Mouse (Mus musculus) heart, embryonic 16.5 days (tissue): Measurements from ENCODE around the gene Cldn19. TPM values are rescaled to one million over a fixed set of nuclear protein-coding genes. Genes with fewer than 3 reads are reported as not detected.

Experiments used
- ATAC-seq: fragments of 200-750 bp; cut with Nextera tagmentation; replicated peaks from 2 replicates; pipeline ENCODE4 v1.8.0; 2017; ENCODE audit warnings: moderate number of reproducible peaks; ENCODE audit not compliant: insufficient read depth, low FRiP score; ENCODE audit errors: extremely low read depth
- H3K27ac ChIP-seq: fragments of 300-500 bp; sonication (generic); 2 replicates; pipeline ENCODE4 v1.5.1; 2014; ENCODE audit warnings: mild to moderate bottlenecking, low read length, control low read depth, moderate library complexity
- H3K27me3 ChIP-seq: fragments of 300-500 bp; sonication (generic); 2 replicates; pipeline ENCODE4 v1.6.1; 2014; ENCODE audit warnings: low read length, mixed read lengths; ENCODE audit not compliant: control insufficient read depth, insufficient read depth
- H3K36me3 ChIP-seq: fragments of 300-500 bp; sonication (generic); 2 replicates; pipeline ENCODE4 v1.6.1; 2014; ENCODE audit not compliant: control insufficient read depth, insufficient read depth
- H3K4me1 ChIP-seq: fragments of 300-500 bp; sonication (generic); 2 replicates; pipeline ENCODE4 v1.6.1; 2014; ENCODE audit warnings: low read length, mixed read lengths; ENCODE audit not compliant: control insufficient read depth, insufficient read depth
- H3K4me2 ChIP-seq: fragments of 300-500 bp; sonication (generic); 2 replicates; pipeline ENCODE4 v1.6.1; 2014; ENCODE audit warnings: low read depth, mild to moderate bottlenecking, control low read depth, low read length
- H3K4me3 ChIP-seq: fragments of 300-500 bp; sonication (generic); 2 replicates; pipeline ENCODE4 v1.5.1; 2014; ENCODE audit warnings: mild to moderate bottlenecking, control low read depth, low read length
- H3K9ac ChIP-seq: fragments of 300-500 bp; sonication (generic); 2 replicates; pipeline ENCODE4 v1.6.1; 2014; ENCODE audit warnings: low read length, control low read depth
- H3K9me3 ChIP-seq: fragments of 300-500 bp; sonication (generic); replicated peaks from 2 replicates; pipeline ENCODE4 v1.6.1; 2016; ENCODE audit warnings: low read length; ENCODE audit not compliant: control insufficient read depth
- WGBS: fragments of 180-500 bp; shearing (Covaris S2); extraction: QIAGEN DNeasy Blood & Tissue Kit; methylation state at CpG from one replicate; pipeline ENCODE4 v1.1.7; 2014; 5-methylcytosine and 5-hydroxymethylcytosine counted together
- polyA plus RNA-seq: library from polyadenylated mRNA; unstranded; fragments of >200 nt; fragmentation: Nextera tagmentation; extraction: Ambion mirVana; gene quantifications from 2 replicates; pipeline ENCODE4 v1.2.1, GENCODE M21; 2015

Gene Cldn19
- polyA plus RNA-seq, 1 experiment from 2014 or later: not detected

DNA sequence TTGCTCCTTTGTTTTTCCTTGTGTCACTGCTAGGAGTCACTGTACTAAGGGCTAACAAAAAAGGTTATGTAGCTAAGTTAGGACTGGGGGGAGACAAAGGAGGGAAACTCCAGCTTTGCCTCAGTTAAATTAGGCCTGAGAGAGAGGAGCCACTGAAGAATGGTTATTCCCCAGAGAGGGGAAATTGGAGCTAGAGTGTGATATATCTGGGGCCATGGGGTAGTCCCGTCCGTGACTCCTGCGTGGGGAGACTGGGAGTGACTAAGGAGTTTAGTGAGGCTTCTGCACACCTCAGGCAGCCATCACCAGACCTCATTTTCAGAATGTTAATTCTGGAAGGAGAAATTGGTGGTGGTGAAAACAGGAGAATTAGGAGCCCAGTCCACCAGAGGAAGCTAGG, 20.9 kb upstream of the Cldn19 start:
- H3K9me3 ChIP-seq: no peaks in the 10 kb centered on the region
- peaks cover 9% of the 10 kb centered on the region for H3K4me1 ChIP-seq
- WGBS: 66% methylated on average over 3 of the region's 3 CpGs
- no peak for ATAC-seq
- H3K9ac ChIP-seq: no peak overlapping the region
- peak overlapping the region; percentile 72; the same call in 1 of the 2 replicates for H3K27ac ChIP-seq
- H3K36me3 ChIP-seq: no peaks in the 10 kb centered on the region
- peak overlapping the region; percentile 74 for H3K4me2 ChIP-seq
- H3K4me3 ChIP-seq: peak overlapping the region; percentile 83
- H3K27me3 ChIP-seq: no peaks in the 10 kb centered on the region

DNA sequence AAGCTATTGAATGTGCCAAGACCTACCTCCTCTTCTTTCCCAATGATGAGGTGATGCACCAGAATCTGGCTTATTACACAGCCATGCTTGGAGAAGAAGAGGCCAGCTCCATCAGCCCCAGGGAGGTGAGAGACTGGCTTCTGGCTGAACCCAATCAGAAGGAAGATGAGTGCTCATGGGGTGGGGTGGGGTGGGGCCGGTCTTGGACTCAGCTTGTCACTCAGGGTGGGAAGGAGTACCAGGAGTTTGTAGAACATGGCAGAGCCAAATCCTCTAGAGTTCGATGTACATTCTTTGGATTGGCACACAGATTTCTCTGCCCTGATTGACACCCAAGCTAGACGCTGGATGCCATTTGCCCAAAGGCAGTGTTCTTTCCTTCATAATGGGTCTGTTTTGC, 16.6 kb upstream of the Cldn19 start:
- peaks cover 6% of the 10 kb centered on the region; the same call in 1 of the 2 replicates for H3K36me3 ChIP-seq
- WGBS: 68% methylated on average over 3 of the region's 3 CpGs

GRCm38 (mm10) chr4:119239181-119239682, 16.0 kb upstream of the Cldn19 start:
- H3K9ac ChIP-seq: peak overlapping the region; percentile 41; the same call in 1 of the 2 replicates
- H3K4me2 ChIP-seq: 0 out of 2 replicates have a peak overlapping the region, but pooled peaks have one; percentile 21
- no peaks in the 10 kb centered on the region for H3K27me3 ChIP-seq
- H3K9me3 ChIP-seq: no peaks in the 10 kb centered on the region
- peak; percentile 57 for ATAC-seq
- no peak overlapping the region for H3K4me3 ChIP-seq
- H3K4me1 ChIP-seq: no peaks in the 10 kb centered on the region
- peaks cover 10% of the 10 kb centered on the region; the same call in 1 of the 2 replicates for H3K36me3 ChIP-seq
- H3K27ac ChIP-seq: no peak overlapping the region
- WGBS: 36% methylated on average over 12 of the region's 12 CpGs

More for the DNA sequence above, 16.6 kb upstream of the Cldn19 start:
- H3K4me3 ChIP-seq: no peak overlapping the region
- ATAC-seq: no peak
- no peak overlapping the region for H3K27ac ChIP-seq
- no peaks in the 10 kb centered on the region for H3K9me3 ChIP-seq
- no peak overlapping the region for H3K4me2 ChIP-seq
- no peaks in the 10 kb centered on the region for H3K27me3 ChIP-seq
- H3K4me1 ChIP-seq: 0 out of 2 replicates have a peak, but pooled peaks cover 3% of the 10 kb centered on the region
- no peak overlapping the region for H3K9ac ChIP-seq

- Histone ChIP-seq H3K9ac (no peak overlapping the region), H3K4me2 (no peak overlapping the region), H3K9me3 (no peaks in the 10 kb centered on the region), H3K27ac (no peak overlapping the region), H3K4me3 (no peak overlapping the region), H3K4me1 (peaks cover 14% of the 10 kb centered on the region), H3K27me3 (no peaks in the 10 kb centered on the region), H3K36me3 (peaks cover 11% of the 10 kb centered on the region; the same call in 1 of the 2 replicates)
- 79% methylated on average over 14 of the region's 14 CpGs for WGBS
- ATAC-seq: no peak
Observed at GRCm38 (mm10) chr4:119241664-119242063, 13.6 kb upstream of the Cldn19 start.

- no peak overlapping the region for H3K4me2 ChIP-seq
- WGBS: 91% methylated on average over 12 of the region's 12 CpGs
- H3K9me3 ChIP-seq: no peaks in the 10 kb centered on the region
- no peak overlapping the region for H3K4me3 ChIP-seq
- no peak overlapping the region for H3K9ac ChIP-seq
- ATAC-seq: no peak
- H3K27ac ChIP-seq: no peak overlapping the region
- peaks cover 11% of the 10 kb centered on the region; the same call in 1 of the 2 replicates for H3K36me3 ChIP-seq
- H3K4me1 ChIP-seq: peaks cover 15% of the 10 kb centered on the region
- H3K27me3 ChIP-seq: no peaks in the 10 kb centered on the region
Observed at GRCm38 (mm10) chr4:119242571-119242970, 12.6 kb upstream of the Cldn19 start.

GRCm38 (mm10) chr4:119244468-119245240, 10.6 kb upstream of the Cldn19 start:
- no peak for ATAC-seq
- Histone ChIP-seq H3K4me2 (no peak overlapping the region), H3K9ac (no peak overlapping the region), H3K27me3 (no peaks in the 10 kb centered on the region), H3K4me1 (peaks cover 21% of the 10 kb centered on the region), H3K36me3 (peaks cover 15% of the 10 kb centered on the region; the same call in 1 of the 2 replicates), H3K4me3 (no peak overlapping the region), H3K27ac (peak overlapping the region; percentile 30; the same call in 1 of the 2 replicates), H3K9me3 (no peaks in the 10 kb centered on the region)
- WGBS: 67% methylated on average over 22 of the region's 22 CpGs

DNA sequence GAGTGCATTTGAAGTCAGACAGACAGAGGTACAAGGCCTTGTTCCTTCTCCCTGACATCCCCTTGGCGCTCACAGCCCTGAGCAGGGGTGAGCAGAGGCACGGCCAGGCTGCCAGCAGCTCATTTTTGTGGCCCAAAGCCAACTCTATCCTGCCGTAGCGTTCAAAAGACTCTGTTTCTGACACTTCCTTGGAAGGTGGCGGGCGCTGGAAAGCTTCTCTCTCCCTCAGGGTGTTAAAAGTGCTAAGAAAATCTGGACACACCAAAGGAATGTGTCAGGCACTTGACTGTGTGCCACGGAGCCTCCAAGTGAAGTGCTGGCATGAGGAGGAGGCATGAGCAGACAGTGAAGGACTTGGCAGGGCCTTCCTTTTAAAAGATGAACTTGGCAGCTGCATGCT, 9.7 kb upstream of the Cldn19 start:
- Histone ChIP-seq H3K9me3 (no peaks in the 10 kb centered on the region), H3K27ac (peak overlapping the region; percentile 30; the same call in 1 of the 2 replicates), H3K4me2 (no peak overlapping the region), H3K36me3 (peaks cover 15% of the 10 kb centered on the region; the same call in 1 of the 2 replicates), H3K4me3 (no peak overlapping the region), H3K9ac (no peak overlapping the region), H3K27me3 (no peaks in the 10 kb centered on the region), H3K4me1 (peaks cover 21% of the 10 kb centered on the region)
- peak; percentile 32; the same call in 1 of the 2 replicates for ATAC-seq
- 30% methylated on average over 7 of the region's 7 CpGs for WGBS

DNA sequence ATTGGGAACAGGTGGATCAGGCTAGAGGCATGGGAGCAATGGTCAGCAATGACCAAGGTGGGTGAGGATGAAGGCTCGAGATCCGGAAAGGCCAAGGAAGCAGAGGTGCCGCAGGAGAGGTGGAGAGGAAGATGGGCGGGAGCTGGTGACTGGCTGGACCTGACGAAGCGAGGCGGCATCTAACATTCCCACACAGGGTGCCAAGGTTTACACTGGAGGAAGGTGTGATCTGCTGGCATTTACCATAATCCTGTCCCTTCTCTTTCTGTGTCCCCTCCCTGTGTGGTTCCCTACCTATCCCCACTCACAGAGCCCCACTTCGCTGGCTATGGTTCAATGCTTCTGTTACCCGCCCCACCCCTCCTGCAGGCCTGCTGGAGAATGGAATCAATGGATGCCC, 9.3 kb upstream of the Cldn19 start:
- Histone ChIP-seq H3K9ac (no peak overlapping the region), H3K36me3 (peaks cover 15% of the 10 kb centered on the region; the same call in 1 of the 2 replicates), H3K9me3 (no peaks in the 10 kb centered on the region), H3K4me1 (peaks cover 21% of the 10 kb centered on the region), H3K27ac (peak overlapping the region; percentile 30; the same call in 1 of the 2 replicates), H3K4me3 (no peak overlapping the region), H3K27me3 (no peaks in the 10 kb centered on the region), H3K4me2 (no peak overlapping the region)
- ATAC-seq: no peak
- 80% methylated on average over 9 of the region's 9 CpGs for WGBS

- no peak overlapping the region for H3K4me3 ChIP-seq
- 72% methylated on average over 14 of the region's 14 CpGs for WGBS
- no peak overlapping the region for H3K27ac ChIP-seq
- ATAC-seq: no peak
- H3K27me3 ChIP-seq: no peaks in the 10 kb centered on the region
- no peak overlapping the region for H3K4me2 ChIP-seq
- H3K9me3 ChIP-seq: no peaks in the 10 kb centered on the region
- H3K36me3 ChIP-seq: peaks cover 15% of the 10 kb centered on the region; the same call in 1 of the 2 replicates
- H3K9ac ChIP-seq: no peak overlapping the region
- H3K4me1 ChIP-seq: peaks cover 21% of the 10 kb centered on the region
Observed at GRCm38 (mm10) chr4:119246688-119247225, 8.5 kb upstream of the Cldn19 start.
